Mouse (Mus musculus): ENCODE data around the gene Skor1.

DNA sequence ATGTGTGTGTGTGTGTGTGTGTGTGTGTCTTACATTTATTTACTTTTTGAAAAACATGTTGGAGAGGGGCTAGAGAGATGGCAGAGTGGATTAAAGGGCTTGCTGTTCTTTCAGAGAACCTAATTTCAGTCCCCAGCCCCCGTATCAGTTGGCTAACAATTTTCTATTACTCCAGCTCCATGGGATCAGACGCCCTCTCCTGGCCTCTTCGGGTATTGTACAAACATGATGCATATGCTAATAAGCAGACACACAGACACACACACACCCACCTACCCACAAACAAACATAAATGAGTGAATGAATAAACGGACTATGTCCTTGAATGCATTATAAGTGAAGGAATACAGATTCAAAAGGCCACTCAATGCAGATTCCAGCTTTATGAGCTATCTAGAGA, 49.4 kb downstream of the Skor1 start:
- TF ChIP-seq POLR2A (IDR thresholded peaks at IDR 0.05; ENCODE audit: insufficient read length, low read depth) (no peak), TCF12 (IDR thresholded peaks at IDR 0.05; ENCODE audit: insufficient read depth, poor library complexity, severe bottlenecking) (no peak), CEBPB (IDR thresholded peaks at IDR 0.05; ENCODE audit: insufficient read depth, poor library complexity, severe bottlenecking) (no peak)

Data from myocyte (in vitro differentiated cells).